Mouse (Mus musculus) thymus, adult 18-20 months (tissue): Measurements from ENCODE around the gene Kdm7a.

Source experiments
- DNase-seq, 2 experiments: peaks; one replicate each; pipeline ENCODE4 v3.0.0; 2022; ENCODE audit warnings: mixed read lengths in 2 of 2

Gene Kdm7a

DNA sequence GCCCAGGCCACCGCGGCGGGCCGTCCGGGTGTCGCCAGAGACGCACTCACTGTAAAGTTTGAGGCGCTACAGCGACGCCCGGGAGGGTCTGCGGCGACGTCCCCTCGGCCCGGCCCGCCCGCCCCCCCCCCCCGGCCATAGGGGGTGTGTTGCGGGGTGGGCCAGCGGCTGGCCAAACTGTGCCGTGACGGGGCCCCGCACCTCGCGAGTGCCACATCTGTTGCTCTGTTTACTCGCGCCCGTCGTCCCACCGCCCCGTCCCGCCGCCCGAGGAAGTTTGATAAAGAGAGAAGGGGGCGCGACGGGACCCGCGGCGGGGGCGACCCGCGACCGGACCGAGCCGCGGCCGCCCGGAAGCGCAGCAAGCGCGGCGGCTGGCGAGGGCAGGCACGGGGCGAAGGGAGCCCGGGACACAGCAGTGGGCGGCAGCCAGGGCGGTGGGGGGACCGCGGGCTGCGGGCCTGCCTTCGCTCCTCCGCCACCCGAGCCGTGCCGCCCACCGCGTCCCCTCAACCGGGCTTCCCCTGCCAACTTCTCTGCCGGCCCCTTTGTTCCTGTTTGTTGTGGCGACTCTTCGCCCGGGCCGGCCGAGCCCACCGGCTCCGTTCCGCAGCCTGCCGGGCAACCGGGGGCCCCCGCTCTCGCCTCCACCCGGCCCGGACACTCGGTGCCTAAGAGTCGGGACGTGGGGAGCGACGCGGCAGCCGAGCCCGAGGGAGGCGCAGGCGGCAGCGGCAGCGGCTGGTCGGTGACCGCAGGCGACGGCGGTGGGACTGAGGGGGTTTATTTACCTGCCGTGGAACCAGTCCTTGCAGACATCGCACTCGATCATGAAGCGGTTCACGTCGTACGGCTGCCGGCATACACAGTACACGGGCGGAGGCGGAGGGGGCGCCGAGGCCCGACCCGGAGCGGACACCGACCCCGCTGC lies 674 bp downstream of the Kdm7a start:
- DNase-seq: peak; percentile 26 to 67

DNA sequence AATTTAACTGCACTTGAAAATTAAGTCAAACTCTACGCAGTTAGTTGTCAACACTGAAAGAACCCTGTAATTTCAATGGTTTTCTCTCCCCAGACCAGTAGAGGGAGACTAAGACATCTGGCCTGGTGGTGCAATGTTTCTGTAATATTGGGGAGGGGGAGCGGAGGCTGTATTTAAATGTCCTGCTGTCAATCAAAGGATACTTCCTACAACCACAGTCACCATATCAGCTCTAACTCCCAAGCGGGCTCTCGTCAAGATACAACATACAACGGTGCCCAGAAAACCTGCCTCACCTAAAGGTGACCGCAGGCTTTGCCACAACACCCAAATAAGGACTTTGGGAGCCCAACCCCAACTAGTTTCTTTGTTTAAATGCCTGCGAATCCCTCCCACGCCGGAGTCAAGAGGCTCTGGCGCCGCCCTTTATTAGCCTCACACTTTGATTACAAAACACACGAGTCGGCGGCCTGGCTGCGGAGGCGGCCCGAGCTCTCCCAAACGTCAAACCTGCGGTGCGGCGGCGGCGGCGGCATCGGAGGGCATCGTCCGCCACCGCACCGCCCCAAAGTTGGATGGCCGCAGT lies 1.4 kb downstream of the Kdm7a start:
- DNase-seq: peak; percentile 32 to 69

DNA sequence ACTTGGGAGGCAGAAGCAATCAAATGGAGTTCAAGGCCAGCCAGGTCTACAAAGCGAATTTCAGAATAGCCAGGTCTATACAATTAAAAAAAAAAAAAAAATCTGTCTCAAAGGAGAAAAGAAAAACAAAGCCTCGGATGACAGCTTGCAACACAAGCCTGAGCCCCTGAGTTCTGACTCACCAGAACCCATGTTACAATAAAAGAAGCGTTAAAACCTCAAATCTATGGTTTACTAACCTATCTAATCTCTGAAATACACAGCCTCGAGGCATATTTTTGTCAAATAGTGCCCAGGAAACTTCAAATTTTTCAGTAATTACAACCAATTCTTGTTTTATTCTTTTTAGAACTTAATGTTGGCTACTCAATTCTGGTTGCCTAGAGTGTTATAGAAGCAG lies 2.1 kb downstream of the Kdm7a start:
- no peak for DNase-seq

DNA sequence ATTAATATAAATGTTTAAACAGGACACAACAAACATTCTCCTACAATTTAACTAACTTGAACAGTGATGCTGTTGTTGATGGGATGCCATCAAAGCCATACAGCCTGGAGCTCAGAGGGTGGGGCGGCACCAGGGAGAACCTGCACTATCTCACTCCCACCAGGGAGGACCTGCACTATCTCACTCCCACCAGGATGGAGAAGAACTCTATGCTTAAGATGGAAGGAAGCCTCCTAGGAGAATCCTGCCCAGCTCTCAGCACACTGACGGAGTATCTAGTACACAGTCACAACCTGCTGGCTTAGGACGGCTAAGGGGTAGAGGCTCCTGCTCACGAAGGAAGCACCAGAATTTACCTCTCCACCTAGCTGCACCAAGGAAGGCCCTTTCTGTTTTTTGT lies 3.4 kb downstream of the Kdm7a start:
- no peak for DNase-seq

DNA sequence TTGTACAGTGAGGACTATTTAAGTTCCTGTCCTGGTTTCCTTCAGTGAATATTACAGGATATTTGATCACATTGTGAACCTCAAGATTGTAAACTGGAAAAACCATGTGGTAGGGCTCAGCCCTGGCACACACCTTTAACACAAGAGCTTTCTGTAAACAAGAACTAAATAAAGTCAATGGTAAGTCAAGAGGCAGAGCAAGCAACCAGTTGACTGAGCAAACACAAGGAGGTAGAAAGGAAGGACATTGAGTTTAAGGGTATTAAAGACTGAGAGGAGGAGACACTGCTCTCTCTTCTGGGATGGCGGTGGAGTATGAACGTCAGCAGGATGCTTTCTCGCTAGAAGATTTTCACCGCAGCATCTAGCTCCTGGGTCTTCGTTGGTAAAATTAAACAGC lies 13.6 kb downstream of the Kdm7a start:
- DNase-seq: no peak

DNA sequence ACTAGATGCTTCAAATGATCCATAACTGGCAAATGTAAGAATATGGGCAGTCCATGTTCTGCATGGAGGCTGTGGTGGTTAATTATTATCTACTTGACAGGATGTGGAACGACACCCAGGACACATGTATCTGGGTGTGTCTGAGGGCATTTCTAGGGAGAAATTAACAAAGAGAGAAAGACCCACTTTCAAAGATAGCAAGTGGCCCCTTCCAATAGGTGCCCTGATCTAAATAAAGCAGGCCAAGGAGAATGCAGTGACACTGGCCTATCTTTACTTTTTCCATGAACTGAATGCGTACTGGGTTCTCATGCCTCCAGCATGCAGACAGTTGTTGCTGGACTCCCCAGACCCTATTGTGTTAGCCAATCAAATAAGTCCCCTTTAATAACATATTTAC lies 15.1 kb downstream of the Kdm7a start:
- no peak for DNase-seq

DNA sequence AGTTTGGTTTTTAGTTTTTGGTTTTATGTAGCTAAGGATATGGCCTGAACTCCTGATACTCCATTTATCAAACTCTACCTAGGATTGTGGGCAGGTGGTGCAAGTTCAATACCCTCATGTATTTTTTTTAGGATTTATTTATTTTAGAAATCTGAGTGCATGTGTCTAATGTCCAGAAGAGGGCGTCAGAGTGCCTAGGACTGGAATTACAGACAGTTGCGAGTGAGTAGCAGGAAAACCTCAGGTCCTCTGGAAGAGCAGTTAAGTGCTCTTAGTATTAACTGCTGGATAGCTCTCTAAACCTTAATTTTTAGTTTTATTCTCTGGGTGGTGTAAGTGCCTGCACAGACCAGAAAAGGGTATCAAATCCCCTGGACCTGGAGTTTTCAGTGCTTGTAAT lies 19.4 kb downstream of the Kdm7a start:
- DNase-seq: no peak

DNA sequence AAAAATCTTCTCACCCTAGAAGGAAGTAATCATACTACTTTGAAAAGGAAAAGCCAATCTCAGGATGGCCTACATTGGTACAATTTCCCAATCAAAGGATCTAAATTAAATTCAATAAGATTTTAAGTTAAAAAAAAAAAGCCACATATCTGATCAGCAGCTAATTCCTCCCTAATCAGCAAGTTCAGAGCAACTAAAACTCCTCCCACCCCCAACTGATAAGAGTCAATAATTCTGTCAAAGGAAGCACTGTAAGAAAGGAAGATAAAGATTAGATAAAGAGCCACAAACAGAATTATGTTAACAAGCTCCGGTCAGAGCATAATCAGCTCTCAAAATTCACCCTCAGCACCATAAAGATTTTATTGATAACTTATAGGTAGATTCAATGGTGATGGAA lies 37.5 kb downstream of the Kdm7a start:
- no peak for DNase-seq

DNA sequence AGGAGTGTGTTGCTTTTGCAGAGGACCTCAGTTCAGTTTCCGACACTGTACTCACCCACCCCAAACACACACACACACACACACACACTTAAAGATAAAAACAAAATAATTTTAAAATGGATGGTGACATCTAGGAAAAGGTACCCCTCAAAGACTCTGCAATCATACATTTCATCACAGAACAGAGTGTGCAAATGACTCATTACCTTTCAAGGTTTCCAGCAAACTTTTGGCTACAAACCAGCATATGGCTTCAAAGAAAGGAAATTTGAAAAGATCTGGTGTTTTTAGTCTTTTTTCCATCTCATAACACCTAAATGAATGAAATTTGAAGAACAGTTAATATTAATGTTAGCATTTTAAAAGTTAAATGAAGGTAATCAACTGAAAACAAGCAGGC lies 41.7 kb downstream of the Kdm7a start:
- no peak for DNase-seq

DNA sequence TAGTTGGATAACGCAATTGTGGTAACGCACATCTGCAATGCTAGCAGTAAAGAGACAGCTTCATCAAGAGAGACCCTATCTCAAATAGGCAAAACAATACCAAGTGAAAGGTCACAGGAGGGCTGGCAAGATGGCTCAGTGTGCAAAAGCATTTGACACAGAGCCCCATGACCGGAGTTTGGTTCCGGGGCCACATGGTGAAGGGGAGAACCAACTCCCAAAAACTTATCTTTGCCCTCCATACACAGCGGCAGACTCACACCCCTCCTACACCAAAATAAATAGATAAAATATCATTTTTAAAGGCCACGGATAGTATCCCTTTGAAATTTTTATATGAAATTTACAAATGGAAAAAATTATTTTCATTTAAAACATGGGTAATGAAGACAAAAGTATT lies 44.6 kb downstream of the Kdm7a start:
- no peak for DNase-seq

DNA sequence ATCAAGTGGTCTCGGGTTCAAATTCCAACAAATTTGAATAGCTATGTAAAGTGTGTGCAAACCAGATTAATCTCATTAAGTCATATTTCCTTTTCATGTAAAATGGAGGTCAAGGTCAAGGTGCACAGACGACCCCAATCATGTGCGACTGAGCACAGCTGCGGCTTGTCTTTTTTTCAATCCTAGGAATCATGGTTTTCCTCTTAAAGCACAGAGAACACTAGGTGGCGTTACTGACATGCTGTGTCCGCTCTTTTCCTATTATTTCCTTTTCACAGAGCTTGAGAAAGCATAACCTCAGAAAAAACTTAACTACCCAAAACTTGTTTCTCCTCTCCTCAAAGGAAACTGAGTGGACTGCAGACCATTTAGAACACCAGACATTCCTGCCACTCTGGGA lies 60.5 kb downstream of the Kdm7a start:
- no peak for DNase-seq

DNA sequence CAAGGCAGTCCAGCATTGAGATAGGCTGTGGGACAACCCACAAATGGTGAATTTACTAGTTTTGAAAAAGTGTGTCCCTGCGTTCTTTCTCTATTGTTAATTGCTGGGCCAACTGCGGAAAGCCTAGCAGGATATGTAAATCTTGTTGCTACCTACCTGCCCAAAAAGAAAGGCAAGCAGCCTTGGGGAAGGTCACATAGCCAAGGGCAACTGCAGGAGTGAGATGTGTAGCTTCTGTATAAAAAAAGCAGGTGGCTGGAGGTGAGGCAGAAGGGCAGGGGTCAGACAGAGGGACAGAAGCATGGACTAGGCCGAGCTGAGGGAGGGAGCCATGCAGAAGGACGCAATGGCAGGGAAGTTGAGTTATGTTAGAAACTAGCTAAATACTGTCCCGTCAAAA lies 74.0 kb downstream of the Kdm7a start:
- DNase-seq: no peak

DNA sequence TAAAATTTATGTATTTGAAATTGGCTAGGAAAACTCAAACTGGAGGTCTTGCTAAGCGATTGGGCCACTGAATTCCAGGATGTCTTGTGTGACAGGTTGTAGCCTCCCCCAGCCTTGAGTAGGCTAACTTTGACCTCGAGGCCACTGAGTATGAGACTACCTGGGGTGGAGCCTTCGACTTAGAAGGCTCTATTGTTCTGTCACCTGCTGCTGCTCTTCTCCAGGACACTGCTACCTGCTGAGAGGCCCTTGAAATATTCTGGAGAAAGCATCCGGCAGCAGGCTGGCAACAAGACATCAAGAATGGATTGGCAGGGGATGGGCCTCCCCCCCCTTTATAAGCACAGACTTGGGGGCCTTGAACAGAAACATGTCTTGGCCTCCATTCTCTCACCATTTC lies 75.1 kb downstream of the Kdm7a start:
- DNase-seq: no peak

DNA sequence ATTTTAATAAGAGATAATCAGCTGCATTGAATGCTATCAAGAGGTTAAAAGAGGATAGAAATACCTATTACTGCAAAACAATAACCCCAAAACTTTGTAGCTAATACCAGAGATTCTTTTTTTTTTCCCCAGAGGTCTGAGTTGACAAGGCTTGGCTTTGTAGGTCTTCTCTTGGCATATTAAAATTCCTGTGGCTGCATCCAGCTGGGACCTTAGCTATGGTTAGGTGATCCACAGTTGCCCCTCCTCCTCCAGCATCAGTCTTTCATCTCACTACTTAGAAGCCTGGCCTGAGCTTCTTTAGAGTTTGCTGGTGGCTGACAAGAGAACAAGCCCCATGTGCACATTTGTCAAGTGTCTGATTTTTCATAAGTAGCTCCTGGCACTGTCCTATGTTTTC lies 81.9 kb downstream of the Kdm7a start:
- DNase-seq: no peak

DNA sequence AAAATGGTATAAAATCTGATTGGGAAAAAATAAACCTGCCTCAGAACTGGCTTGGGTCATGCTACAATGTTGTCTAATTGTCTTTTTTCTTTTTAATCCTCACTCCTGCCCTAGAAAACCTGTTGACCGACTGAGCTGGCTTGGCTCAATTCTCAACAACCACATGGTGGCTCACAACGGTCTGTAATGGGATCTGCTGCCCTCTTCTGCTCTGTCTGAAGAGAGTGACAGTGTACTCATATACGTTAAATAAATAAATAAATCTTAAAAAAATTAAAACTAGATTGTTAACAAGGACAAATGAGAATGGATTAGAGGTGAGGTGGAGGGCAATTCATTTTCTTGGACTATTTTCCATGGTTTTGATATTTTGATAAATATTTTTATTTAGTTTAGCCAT lies 85.9 kb downstream of the Kdm7a start:
- no peak for DNase-seq

DNA sequence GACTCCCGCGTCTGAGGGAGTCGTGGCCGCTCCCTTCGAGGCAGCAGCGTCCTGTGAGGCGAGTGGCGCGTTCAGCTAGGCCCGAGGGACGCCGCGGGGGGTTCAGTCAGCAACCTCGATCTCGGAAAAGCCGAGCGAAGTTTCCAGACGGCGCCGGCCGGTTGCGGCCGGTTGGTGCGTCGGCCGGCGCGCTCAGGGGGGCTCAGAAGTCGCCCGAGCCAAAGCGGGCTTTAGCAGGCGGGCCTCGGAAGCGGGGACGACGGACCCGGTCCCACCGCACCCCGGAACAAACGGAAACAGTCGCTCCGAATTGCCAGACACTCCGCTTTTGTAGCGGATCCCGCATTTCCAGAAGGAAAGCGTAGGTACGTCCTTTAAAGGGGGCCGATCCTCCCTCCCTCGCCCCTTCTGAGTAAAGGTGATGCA lies 88.1 kb downstream of the Kdm7a start:
- no peak for DNase-seq

DNA sequence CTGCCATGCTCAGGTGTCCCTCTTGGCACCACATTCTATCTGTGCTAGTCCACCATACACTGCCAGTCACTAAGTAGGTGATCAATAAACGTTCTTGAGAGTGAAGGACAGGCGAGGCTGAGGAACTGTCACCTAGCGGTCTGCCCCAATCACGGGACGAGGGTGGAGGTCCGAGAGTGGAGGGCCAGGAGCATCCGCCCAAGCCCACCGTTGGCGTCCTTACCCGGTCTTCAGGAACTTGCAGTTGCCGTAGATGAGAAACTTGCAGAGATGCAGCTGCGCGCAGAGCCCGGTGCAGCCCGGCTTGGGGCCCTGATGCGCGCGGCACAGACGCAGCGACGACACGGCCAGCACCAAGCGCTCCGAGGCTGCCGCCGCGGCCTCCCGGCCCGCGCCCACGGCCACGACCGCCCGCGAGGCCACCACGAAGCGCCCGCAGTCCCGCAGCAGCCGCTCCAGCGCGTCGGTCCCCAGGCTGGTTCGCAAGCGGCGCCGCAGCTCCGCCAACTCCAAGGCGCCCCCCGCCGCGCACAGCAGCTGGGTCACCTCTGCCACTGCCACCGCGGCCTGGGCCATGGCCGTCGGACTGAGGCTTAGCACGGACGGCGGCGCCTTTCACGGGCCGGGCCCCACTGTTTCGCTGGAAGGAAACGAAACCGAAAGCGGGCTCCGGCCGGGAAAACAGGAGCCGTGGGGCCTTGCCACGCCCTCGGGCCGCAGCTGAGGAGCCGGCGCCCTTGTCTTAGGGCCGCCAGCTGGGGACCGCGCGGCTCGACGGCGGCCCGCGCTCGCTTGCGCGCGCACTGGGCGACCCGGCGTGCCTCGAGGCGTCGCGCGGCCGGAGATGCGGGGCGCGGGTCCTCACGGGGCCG lies 88.8 kb downstream of the Kdm7a start, which contains the start of gene Parp12:
Parp12 (minus strand) TSS at position 766 of the 872 bp plus-strand sequence.
- peak; percentile 34 to 35 for DNase-seq

DNA sequence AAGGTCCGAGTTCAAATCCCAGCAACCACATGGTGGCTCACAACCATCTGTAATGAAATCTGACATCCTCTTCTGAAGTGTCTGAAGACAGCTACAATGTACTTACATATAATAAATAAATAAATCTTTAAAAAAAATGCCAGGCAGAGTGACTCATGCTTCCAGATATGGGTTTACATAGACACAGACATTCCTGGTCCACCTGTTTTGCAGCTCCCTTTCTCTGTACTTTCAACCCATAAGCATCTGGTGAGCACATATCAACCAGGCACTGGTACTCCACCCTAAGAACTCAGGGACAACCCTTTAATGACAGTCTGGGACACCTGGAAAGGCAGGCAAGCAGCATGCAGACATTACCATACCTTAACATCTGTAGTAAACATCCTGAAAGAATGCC lies 91.2 kb downstream of the Kdm7a start:
- no peak for DNase-seq

DNA sequence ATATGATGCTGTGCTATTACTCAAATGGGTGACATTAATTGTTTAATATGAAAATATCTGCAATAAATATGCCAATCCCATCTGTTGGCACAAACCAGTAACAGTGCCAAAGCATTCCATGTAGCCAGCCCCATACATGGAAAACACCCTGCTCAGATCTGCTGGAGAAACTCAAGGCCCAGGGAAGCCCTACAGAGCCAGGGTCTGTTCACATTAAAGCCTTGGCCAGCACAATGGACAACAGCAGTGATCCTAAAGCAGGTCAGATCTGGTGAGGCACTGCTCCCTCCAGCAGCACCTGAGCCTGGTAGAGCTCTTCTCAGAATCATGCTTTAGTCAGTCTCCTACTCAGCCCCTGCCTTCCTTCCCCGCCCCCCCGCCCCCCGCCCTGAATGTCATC lies 93.4 kb downstream of the Kdm7a start:
- DNase-seq: no peak

DNA sequence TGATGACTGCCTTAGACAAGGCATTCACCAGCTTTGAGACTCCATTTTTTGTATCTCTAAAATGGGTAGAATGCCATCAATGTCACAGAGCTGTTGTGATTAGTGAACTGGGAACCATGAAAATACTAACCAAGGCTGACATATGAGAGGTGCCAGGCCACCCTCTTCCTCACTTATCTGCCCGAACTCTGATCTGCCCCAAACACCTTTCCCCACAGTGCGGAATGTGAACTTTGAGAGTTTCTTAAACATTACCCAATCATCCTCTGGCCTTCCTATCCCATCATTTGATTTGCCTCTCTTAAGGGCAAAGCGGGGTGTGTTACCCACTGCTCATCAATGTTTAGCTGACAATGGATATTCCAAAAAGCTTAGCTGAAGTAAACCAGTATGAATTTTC lies 93.9 kb downstream of the Kdm7a start:
- DNase-seq: no peak

DNA sequence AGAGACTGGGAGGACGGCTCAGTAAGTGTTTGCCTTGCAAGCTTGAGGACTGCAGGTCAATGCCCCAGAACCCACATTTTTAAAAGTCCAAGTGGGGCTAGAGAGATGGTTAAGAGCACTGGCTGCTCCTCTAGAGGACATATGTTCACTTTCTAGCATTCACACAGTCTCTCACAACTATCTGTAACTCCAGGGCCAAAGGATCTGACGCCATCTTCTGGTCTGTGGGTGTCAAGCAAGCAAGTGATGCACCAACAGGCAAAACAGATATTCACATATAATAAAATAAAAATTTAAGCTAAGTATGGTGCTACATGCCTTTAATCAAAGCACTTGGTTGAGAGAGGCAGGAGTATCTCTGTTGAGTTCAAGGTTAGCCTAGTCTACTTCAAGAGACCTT lies 99.8 kb downstream of the Kdm7a start:
- DNase-seq: no peak

DNA sequence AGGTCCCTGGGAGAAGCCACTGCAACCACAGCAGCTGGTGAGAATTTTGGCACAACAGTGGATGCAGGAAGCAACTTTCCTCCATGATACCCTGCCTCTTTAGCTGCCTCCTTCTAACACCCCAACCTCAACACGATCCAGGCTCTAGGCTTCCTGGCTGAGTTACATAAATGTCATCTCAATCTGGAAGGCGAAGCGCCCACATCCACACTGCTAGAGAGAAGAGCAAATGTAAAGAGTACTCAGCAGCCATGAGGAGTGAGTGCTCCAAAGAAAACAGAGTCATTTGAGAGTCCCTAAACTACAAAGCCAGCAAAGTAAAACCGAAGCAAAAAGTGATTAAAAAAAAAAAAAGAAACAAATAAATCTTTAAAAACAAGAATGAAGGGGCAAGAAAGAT lies 102.0 kb downstream of the Kdm7a start:
- no peak for DNase-seq
